8 mouse cellular contexts compared by ENCODE assay signal in the genomic region with DNA sequence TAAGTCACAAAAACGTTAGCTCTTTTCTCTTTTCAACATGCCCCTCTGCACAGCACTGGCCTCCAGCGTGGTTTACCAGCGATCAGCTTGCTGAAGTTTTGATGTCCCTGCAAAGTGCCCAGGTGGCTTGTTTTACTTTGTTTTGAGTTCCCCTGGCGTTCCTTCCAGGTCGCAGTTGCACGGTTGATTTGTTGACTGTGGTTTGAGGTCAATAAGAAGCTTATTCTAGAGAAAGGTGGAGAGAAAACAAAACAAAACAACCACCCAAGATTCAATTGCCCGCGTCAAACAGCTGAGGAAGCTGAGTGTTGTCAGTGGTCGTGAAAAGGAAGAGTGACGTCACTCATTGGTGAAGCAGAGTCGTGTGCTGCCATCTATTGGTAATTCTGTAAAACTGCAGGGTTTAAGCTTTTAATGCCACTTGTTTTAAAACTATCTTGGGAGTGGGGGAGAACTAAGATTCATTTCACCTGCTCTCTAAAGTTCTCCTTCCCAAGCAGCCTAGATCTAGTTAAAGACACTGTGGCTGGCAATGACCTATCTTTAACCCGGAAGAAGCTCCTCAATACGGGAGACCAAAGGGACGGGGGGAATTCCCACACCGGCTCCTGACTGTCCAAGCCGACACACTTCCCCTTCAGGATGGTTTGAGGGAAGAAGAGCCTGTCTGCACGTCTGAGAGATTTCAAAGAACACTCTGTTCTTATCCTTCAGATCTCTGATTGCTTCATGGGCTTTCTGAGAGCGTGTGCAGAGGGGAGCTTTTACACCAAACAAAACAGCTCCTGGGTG.
A peak's percentile ranks its signal among the peaks of the same experiment; 100 is the strongest.
DNase-seq lines count a peak whose midpoint lies in the region; ATAC-seq and TF ChIP-seq lines count a peak whose summit lies in the region.

No protein-coding gene starts in this region.

- peak overlapping the region; percentile 48 for H3K4me2 ChIP-seq in forebrain, embryonic 14.5 days (ENCODE audit: low read length)

- DNase-seq in right cerebral cortex, postnatal 10 days (ENCODE audit: low spot score in 2 of 2) = peak; percentile 32 to 39
- no peak for DNase-seq in right cerebral cortex, adult 18-20 months
- DNase-seq in cerebellum, adult 11-12 months = peak; percentile 4
- peak; percentile 92 for DNase-seq in forebrain, embryonic 14.5 days (ENCODE audit: low spot score)
- peak; percentile 49 for DNase-seq in hindlimb bud, embryonic 11.5 days (ENCODE audit: extremely low spot score, low read depth, low spot score)
- DNase-seq in left cerebral cortex, postnatal 14 days (ENCODE audit: low spot score in 2 of 2) = peak; percentile 26 to 30

- no peaks in the 10 kb centered on the region for H3K27me3 ChIP-seq in forebrain, embryonic 14.5 days (replicated peaks; ENCODE audit: control insufficient read depth, insufficient read depth, low read length)
- H3K27me3 ChIP-seq in megakaryocyte, embryonic 14.5 days (replicated peaks) = peaks cover 2% of the 10 kb centered on the region
- no peaks in the 10 kb centered on the region for H3K27me3 ChIP-seq in small intestine, adult 2 months (ENCODE audit: control insufficient read depth, insufficient read depth, low read length)

- no peaks in the 10 kb centered on the region for H3K4me1 ChIP-seq in forebrain, embryonic 14.5 days (ENCODE audit: control insufficient read depth, insufficient read depth, low read length)
- H3K4me1 ChIP-seq in megakaryocyte, embryonic 14.5 days = peaks cover 71% of the 10 kb centered on the region
- H3K4me1 ChIP-seq in small intestine, adult 2 months (ENCODE audit: control insufficient read depth, insufficient read depth, insufficient read length, low read length) = peaks cover 9% of the 10 kb centered on the region; the same call in 1 of the 2 replicates

- intact Hi-C loops in left cerebral cortex, postnatal 14 days (cut with DNase I) = loop anchor here (1.0 to 5.0 kb wide), 3 partner anchors 171 to 269 kb away; a partner anchor contains a TSS

- TF ChIP-seq CTCF in small intestine, adult 2 months (IDR thresholded peaks at IDR 0.05; ENCODE audit: extremely low read depth, insufficient read length, insufficient replicate concordance, low read depth, low read length) = peak; percentile 60; the same call in 1 of the 2 replicates

- H3K4me3 ChIP-seq in forebrain, embryonic 14.5 days (ENCODE audit: low read depth, low read length) = peak overlapping the region; percentile 24
- peak overlapping the region; percentile 89 for H3K4me3 ChIP-seq in megakaryocyte, embryonic 14.5 days (replicated peaks)
- H3K4me3 ChIP-seq in small intestine, adult 2 months (ENCODE audit: low read depth, low read length) = peak overlapping the region; percentile 44

- H3K9ac ChIP-seq in forebrain, embryonic 14.5 days (ENCODE audit: low read length) = peak overlapping the region; percentile 49; the same call in 1 of the 2 replicates

- ATAC-seq in forebrain, embryonic 14.5 days = peak; percentile 86

- 16% methylated on average over 18 of the region's 18 CpGs for WGBS in forebrain, embryonic 14.5 days
- 1% methylated on average over 18 of the region's 18 CpGs for WGBS in small intestine, adult 2 months

- TF ChIP-seq POLR2A in small intestine, adult 2 months (IDR thresholded peaks at IDR 0.05; ENCODE audit: low read depth, low read length) = no peak

- no peaks in the 10 kb centered on the region for H3K9me3 ChIP-seq in forebrain, embryonic 14.5 days (replicated peaks; ENCODE audit: control insufficient read depth, low read length)
- H3K9me3 ChIP-seq in megakaryocyte, embryonic 14.5 days = no peaks in the 10 kb centered on the region

- H3K27ac ChIP-seq in forebrain, embryonic 14.5 days (ENCODE audit: low read depth, low read length) = no peak overlapping the region
- H3K27ac ChIP-seq in small intestine, adult 2 months (ENCODE audit: insufficient read depth, low read depth, low read length) = peak overlapping the region; percentile 75

- H3K36me3 ChIP-seq in forebrain, embryonic 14.5 days (ENCODE audit: control insufficient read depth, insufficient read depth, low read length) = no peaks in the 10 kb centered on the region
- H3K36me3 ChIP-seq in megakaryocyte, embryonic 14.5 days (replicated peaks; ENCODE audit: low read length) = peaks cover 2% of the 10 kb centered on the region
- H3K36me3 ChIP-seq in small intestine, adult 2 months (ENCODE audit: control insufficient read depth, insufficient read depth, low read length) = no peaks in the 10 kb centered on the region

Comparison
In these comparisons a context has a peak if more than half of its experiments do, and no peak if none do; other contexts are left out.
1. H3K4me3 ChIP-seq: peak in every context shown above with its lines; median percentile 89 in megakaryocyte, embryonic 14.5 days; 44 in small intestine, adult 2 months; 24 in forebrain, embryonic 14.5 days.